Mouse (Mus musculus) intestine, postnatal 0 days (tissue): ENCODE measurements around the gene Nrl. TPM values are rescaled to one million over a fixed set of nuclear protein-coding genes. Genes with fewer than 3 reads are reported as not detected.

Source experiments
- ATAC-seq: fragments of 200-750 bp; cut with Nextera tagmentation; 2 replicates; pipeline ENCODE4 v1.8.0; 2017; ENCODE audit warnings: mild to moderate bottlenecking, moderate TSS enrichment, moderate library complexity
- H3K27ac ChIP-seq: fragments of 300-500 bp; sonication (generic); 2 replicates; pipeline ENCODE4 v1.5.1; 2014; ENCODE audit warnings: mild to moderate bottlenecking, low read depth, low read length, moderate library complexity
- H3K27me3 ChIP-seq: fragments of 300-500 bp; sonication (generic); replicated peaks from 2 replicates; pipeline ENCODE4 v1.6.1; 2014; ENCODE audit warnings: low read length, mixed read lengths; ENCODE audit not compliant: control insufficient read depth, insufficient read depth
- H3K36me3 ChIP-seq: fragments of 300-500 bp; sonication (generic); 2 replicates; pipeline ENCODE4 v1.6.1; 2014; ENCODE audit warnings: mild to moderate bottlenecking, moderate library complexity; ENCODE audit not compliant: control insufficient read depth, insufficient read depth
- H3K4me1 ChIP-seq: fragments of 300-500 bp; sonication (generic); replicated peaks from 2 replicates; pipeline ENCODE4 v1.6.1; 2014; ENCODE audit warnings: antibody characterized with exemption, low read length, mixed read lengths; ENCODE audit not compliant: control insufficient read depth, insufficient read depth
- H3K4me2 ChIP-seq: fragments of 300-500 bp; sonication (generic); replicated peaks from 2 replicates; pipeline ENCODE4 v1.6.1; 2014; ENCODE audit warnings: low read depth, mild to moderate bottlenecking, moderate library complexity
- H3K4me3 ChIP-seq: fragments of 300-500 bp; sonication (generic); 2 replicates; pipeline ENCODE4 v1.5.1; 2014; ENCODE audit warnings: low read depth, low read length
- H3K9ac ChIP-seq: fragments of 300-500 bp; sonication (generic); 2 replicates; pipeline ENCODE4 v1.6.1; 2014; ENCODE audit warnings: mild to moderate bottlenecking, low read depth, low read length
- H3K9me3 ChIP-seq: fragments of 300-500 bp; sonication (generic); 2 replicates; pipeline ENCODE4 v1.6.1; 2016; ENCODE audit warnings: mixed run types; ENCODE audit not compliant: control insufficient read depth
- CTCF ChIP-seq: sonication (generic); IDR thresholded peaks from 2 replicates; pipeline ENCODE4 v1.5.1; 2016; ENCODE audit warnings: low read depth, mild to moderate bottlenecking, control low read depth, antibody characterized with exemption, moderate library complexity
- WGBS: fragments of 180-500 bp; shearing (Covaris S2); extraction: QIAGEN DNeasy Blood & Tissue Kit; methylation state at CpG from one replicate; pipeline ENCODE4 v1.1.7; 2014; 5-methylcytosine and 5-hydroxymethylcytosine counted together
- polyA plus RNA-seq: library from polyadenylated mRNA; unstranded; fragments of >200 nt; fragmentation: Nextera tagmentation; extraction: Ambion mirVana; gene quantifications from 2 replicates; pipeline ENCODE4 v1.2.1, GENCODE M21; 2015

The Nrl gene
- polyA plus RNA-seq, 1 experiment from 2014 or later, result not detected

DNA sequence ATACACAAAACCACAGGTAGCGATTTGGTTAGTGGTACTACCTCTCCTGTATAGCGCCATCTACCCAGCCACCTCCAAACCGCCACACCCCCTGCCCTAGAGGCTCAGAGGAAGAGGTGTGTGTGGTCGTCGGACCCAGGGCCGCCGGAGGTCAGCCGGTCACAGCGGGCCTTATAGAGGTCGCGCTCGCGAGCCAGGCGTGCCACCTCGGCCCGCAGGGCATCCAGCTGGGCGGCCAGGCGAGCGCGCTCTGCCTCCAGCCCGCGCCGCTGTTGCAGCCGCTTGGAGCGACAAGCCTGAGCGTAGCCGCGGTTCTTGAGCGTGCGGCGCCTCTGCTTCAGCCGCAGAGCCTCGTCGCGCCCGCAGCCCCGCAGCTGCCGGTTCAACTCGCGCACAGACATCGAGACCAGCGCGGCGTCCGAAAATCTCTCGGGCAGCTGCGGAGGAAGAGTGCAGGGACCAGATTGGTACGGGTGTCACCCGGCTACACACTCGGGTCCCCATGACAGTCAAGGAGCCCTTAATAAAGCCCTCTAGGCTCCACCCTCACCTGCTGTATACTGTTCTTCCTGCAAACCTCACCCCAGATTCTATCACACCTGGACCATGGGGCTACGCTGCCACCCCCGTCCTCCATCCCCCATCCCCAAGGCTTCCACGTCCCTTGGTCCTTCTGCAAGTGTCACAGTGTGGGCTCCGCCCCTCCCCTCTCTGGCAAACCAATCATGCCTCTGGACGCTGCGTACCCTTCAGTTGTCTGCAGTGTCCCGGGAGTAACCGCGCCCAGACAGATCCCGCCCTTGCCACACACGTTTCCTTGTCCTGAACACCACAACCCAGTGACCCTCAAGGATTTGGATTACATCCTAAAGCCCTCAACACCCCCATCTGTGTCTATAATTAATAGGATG, 4.1 kb downstream of the Nrl start:
- Histone ChIP-seq H3K36me3 (no peaks in the 10 kb centered on the region), H3K4me1 (no peaks in the 10 kb centered on the region), H3K4me2 (peak overlapping the region; percentile 80), H3K27ac (no peak overlapping the region), H3K9me3 (no peaks in the 10 kb centered on the region), H3K4me3 (peak overlapping the region; percentile 41), H3K27me3 (peaks cover 20% of the 10 kb centered on the region), H3K9ac (no peak overlapping the region)
- WGBS, result under 1% methylated on average over 61 of the region's 61 CpGs
- TF ChIP-seq CTCF, result peak; percentile 27; the same call in 1 of the 2 replicates
- ATAC-seq, result peak; percentile 31; the same call in 1 of the 2 replicates

DNA sequence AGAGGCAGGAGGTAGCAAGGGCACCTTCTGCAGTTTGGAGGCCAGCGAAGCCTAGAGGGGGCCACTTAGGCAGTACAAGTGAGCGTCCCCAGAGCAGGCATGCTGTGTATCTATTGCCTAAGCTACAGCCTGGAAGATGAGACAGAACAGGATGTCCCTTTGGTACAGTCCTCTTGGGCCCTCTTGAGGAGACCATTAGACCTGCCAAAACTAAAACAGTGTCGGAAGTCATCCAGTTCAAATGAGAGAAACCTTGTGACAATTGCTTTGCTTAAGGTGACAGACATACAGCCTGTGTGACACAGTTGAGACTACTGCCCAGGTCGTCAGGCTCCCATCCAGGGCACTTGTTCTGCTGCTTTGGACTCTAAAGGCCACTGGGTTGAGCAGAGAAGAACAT, 5.2 kb downstream of the Nrl start:
- peaks cover 18% of the 10 kb centered on the region for H3K27me3 ChIP-seq
- no peak overlapping the region for H3K9ac ChIP-seq
- H3K4me1 ChIP-seq, result no peaks in the 10 kb centered on the region
- H3K4me2 ChIP-seq, result no peak overlapping the region
- H3K27ac ChIP-seq, result no peak overlapping the region
- H3K4me3 ChIP-seq, result no peak overlapping the region
- TF ChIP-seq CTCF, result 0 out of 2 replicates have a peak, but pooled peaks have one; percentile 11
- no peaks in the 10 kb centered on the region for H3K36me3 ChIP-seq
- no peak for ATAC-seq
- H3K9me3 ChIP-seq, result no peaks in the 10 kb centered on the region
- 73% methylated on average over 4 of the region's 4 CpGs for WGBS

DNA sequence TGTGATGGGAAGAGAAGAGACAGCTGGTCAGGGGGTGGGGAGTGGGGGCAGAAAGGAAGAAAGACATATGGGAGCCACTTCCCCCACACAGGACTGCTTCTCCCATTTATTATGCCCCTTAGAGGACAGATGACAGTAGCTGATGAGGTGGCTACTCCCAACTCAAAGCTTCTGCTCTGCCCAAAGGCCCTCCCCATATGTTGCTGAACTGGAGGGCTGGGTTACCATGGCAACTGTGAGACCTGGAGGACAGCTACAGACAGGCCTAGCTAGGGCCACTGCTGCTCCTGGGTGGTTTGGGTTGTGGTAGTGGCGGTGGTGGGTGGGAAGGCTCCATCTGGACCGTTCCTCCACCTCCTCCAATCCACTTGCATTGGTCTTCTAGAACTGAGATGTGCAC, 5.9 kb downstream of the Nrl start:
- Histone ChIP-seq H3K27me3 (peaks cover 16% of the 10 kb centered on the region), H3K36me3 (no peaks in the 10 kb centered on the region), H3K27ac (no peak overlapping the region), H3K4me3 (no peak overlapping the region), H3K9me3 (no peaks in the 10 kb centered on the region), H3K4me1 (no peaks in the 10 kb centered on the region), H3K4me2 (no peak overlapping the region), H3K9ac (no peak overlapping the region)
- no peak for ATAC-seq
- TF ChIP-seq CTCF, result no peak
- WGBS, result 55% methylated on average over 2 of the region's 2 CpGs

DNA sequence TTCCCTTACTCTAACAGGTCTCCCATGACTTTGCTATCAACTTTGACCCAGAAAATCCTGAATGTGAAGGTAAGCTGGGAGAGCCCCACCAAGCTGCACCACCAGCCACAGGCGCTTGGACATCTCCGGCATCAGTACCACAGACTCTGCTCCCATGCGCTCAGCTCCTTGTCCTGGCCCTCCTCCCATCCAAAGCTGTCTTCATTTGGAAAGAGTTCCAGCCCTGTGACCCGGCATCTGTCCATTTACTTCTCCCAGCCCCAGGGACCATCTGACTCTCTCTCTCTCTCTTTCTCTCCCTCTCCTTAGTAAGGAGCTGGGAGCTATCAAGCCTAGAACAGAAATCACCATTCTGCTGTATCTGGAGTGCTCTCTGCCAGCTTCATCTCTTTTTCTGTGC, 8.9 kb downstream of the Nrl start:
- no peak for TF ChIP-seq CTCF
- ATAC-seq, result no peak
- Histone ChIP-seq H3K4me2 (no peak overlapping the region), H3K27ac (no peak overlapping the region), H3K9ac (no peak overlapping the region), H3K27me3 (peaks cover 6% of the 10 kb centered on the region; the same call in 1 of the 2 replicates), H3K4me3 (no peak overlapping the region), H3K36me3 (no peaks in the 10 kb centered on the region), H3K9me3 (no peaks in the 10 kb centered on the region), H3K4me1 (no peaks in the 10 kb centered on the region)
- 87% methylated on average over 4 of the region's 4 CpGs for WGBS

DNA sequence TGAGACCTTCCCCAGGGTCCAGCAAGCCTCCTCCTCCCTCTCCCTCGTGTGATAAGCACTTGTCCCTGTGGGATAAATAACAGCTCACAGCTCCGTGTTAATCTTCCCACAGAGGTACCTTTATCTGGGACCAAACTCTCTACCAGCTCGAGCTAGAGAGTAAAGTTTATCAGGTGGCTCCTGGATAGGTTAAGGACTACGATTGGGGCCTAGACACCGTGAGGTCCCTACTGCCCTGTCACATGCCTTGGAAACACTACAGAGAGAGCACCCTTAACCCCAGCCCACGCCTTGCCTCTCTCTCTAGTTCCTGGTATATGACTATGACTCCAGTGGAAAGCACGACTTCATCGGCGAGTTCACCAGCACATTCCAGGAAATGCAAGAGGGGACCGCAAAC, 10.9 kb downstream of the Nrl start:
- no peak for TF ChIP-seq CTCF
- H3K36me3 ChIP-seq, result no peaks in the 10 kb centered on the region
- no peaks in the 10 kb centered on the region for H3K4me1 ChIP-seq
- no peaks in the 10 kb centered on the region for H3K9me3 ChIP-seq
- H3K4me3 ChIP-seq, result no peak overlapping the region
- H3K27ac ChIP-seq, result no peak overlapping the region
- WGBS, result 35% methylated on average over 10 of the region's 10 CpGs
- no peak for ATAC-seq
- H3K27me3 ChIP-seq, result no peaks in the 10 kb centered on the region
- no peak overlapping the region for H3K4me2 ChIP-seq
- no peak overlapping the region for H3K9ac ChIP-seq

DNA sequence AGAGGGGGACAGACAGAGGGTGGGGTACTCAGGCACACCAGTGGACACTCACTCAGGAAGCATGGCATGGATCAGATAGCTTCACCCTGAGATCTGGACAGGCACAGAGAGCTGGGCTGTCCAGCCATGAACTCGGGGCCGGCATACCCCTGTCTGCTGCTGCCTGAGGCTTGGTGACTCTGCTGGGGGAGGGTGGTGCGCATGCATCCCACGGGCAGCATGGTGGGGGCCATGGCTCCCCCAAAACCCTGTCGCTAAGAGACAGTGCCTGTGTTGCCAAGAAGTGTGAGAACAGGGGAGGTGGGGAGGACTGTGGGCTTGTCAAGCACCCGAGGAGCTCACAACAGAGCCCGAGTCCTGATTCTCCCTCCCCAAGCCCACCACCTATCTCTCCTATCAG, 13.7 kb downstream of the Nrl start:
- H3K4me1 ChIP-seq, result no peaks in the 10 kb centered on the region
- no peaks in the 10 kb centered on the region for H3K36me3 ChIP-seq
- H3K4me2 ChIP-seq, result no peak overlapping the region
- H3K9ac ChIP-seq, result no peak overlapping the region
- H3K9me3 ChIP-seq, result no peaks in the 10 kb centered on the region
- no peaks in the 10 kb centered on the region for H3K27me3 ChIP-seq
- H3K27ac ChIP-seq, result no peak overlapping the region
- 41% methylated on average over 7 of the region's 7 CpGs for whole genome bisulfite sequencing
- TF ChIP-seq CTCF, result no peak
- no peak overlapping the region for H3K4me3 ChIP-seq
- ATAC-seq, result no peak
